Mouse (Mus musculus) C2C12 (cell line): ENCODE results near the gene Txndc5.

Experiments
- CTCF ChIP-seq: IDR thresholded peaks from one replicate; pipeline ENCODE4 v1.5.1; 2011; ENCODE audit not compliant: control insufficient read depth, insufficient read depth, insufficient read length
- FOSL1 ChIP-seq: IDR thresholded peaks from one replicate; pipeline ENCODE4 v1.8.0; 2011; ENCODE audit warnings: mild to moderate bottlenecking, low read length; ENCODE audit not compliant: poor library complexity, insufficient read depth, severe bottlenecking
- MAX ChIP-seq: IDR thresholded peaks from one replicate; pipeline ENCODE4 v1.6.1; 2011; ENCODE audit warnings: mild to moderate bottlenecking, control low read depth
- MYOG ChIP-seq: IDR thresholded peaks from one replicate; pipeline ENCODE4 v1.6.1; 2011; ENCODE audit not compliant: control insufficient read depth, insufficient read length; ENCODE audit errors: extremely low read depth
- USF1 ChIP-seq: IDR thresholded peaks from one replicate; pipeline ENCODE4 v1.6.1; 2011; ENCODE audit warnings: low read depth, mild to moderate bottlenecking, control low read depth, moderate library complexity

- TF ChIP-seq USF1 (no peak), MAX (no peak), CTCF (no peak), MYOG (no peak), FOSL1 (no peak)
Measured at GRCm38 (mm10) chr13:38472636-38473035, 56.0 kb downstream of the Txndc5 start.
